ENCODE assay signal across 8 mouse cellular contexts in the genomic region with DNA sequence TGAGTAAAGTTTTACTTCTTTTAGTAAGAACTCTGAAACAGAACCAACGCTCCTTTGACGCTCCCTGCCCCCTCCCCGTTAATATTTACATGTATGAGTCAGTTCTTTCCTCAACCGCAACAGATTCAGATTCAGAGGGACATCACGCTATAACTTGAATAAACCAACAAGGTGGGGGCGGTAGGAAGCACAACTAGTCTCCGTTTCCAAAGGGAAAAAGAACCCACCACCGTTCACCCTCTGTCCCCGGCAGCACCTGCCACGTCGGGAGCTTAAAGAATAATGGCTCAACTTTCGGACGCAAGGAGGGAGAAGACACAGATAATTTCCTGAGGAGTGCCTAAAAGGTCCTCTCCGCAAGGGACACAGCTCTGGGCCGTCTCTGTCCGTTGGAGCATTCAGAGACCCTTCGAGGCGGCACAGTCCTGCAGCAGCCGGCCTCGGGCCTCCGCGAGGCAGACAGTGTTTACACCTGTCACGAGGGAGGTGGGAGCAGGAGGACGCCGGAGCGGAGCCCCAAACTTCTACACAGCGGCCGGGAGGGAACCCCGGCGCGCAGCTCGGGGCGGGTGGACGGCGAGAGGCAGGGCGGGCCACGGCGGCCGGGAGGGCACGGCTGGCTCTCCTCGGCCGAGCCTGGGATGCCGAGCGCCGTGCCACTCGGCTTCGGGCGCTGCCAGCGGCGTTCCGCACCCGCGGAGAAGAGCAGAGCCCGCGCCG. TPM values are rescaled to one million over a fixed set of nuclear protein-coding genes. Genes with fewer than 3 reads are reported as not detected.
DNase-seq lines count a peak whose midpoint lies in the region; ATAC-seq and TF ChIP-seq lines count a peak whose summit lies in the region.

No protein-coding gene starts in this region.

- no peaks in the 10 kb centered on the region for H3K36me3 ChIP-seq in forebrain, postnatal 0 days (ENCODE audit: insufficient read depth)
- no peaks in the 10 kb centered on the region for H3K36me3 ChIP-seq in hindbrain, embryonic 15.5 days
- no peaks in the 10 kb centered on the region for H3K36me3 ChIP-seq in limb, embryonic 10.5 days
- H3K36me3 ChIP-seq in small intestine, adult 2 months (ENCODE audit: control insufficient read depth, insufficient read depth, low read length): no peaks in the 10 kb centered on the region

- 3% methylated on average over 40 of the region's 56 CpGs for WGBS in forebrain, postnatal 0 days
- WGBS in hindbrain, embryonic 15.5 days: under 1% methylated on average over 56 of the region's 56 CpGs
- WGBS in limb, embryonic 10.5 days: under 1% methylated on average over 56 of the region's 56 CpGs
- 1% methylated on average over 51 of the region's 56 CpGs for WGBS in small intestine, adult 2 months

- no peak for TF ChIP-seq CTCF in bone marrow macrophage, adult 2 months (IDR thresholded peaks at IDR 0.05; ENCODE audit: low read depth, low read length)
- no peak for TF ChIP-seq CTCF in forebrain, postnatal 0 days (IDR thresholded peaks at IDR 0.05; ENCODE audit: low read depth)
- TF ChIP-seq CTCF in small intestine, adult 2 months (IDR thresholded peaks at IDR 0.05; ENCODE audit: extremely low read depth, insufficient read length, insufficient replicate concordance, low read depth, low read length): no peak

- ATAC-seq in forebrain, postnatal 0 days: no peak
- peak; percentile 52 for ATAC-seq in hindbrain, embryonic 15.5 days (ENCODE audit: low FRiP score, low read depth)

- H3K4me2 ChIP-seq in forebrain, postnatal 0 days (ENCODE audit: low read depth): peak overlapping the region; percentile 85
- peak overlapping the region; percentile 62 for H3K4me2 ChIP-seq in hindbrain, embryonic 15.5 days

- peak overlapping the region; percentile 88 for H3K9ac ChIP-seq in forebrain, postnatal 0 days
- peak overlapping the region; percentile 96 for H3K9ac ChIP-seq in hindbrain, embryonic 15.5 days

- peak overlapping the region; percentile 99 for H3K27ac ChIP-seq in bone marrow macrophage, adult 2 months (ENCODE audit: insufficient read depth, low read depth, low read length)
- peak overlapping the region; percentile 88 for H3K27ac ChIP-seq in forebrain, postnatal 0 days (ENCODE audit: low read depth, low read length)
- peak overlapping the region; percentile 96 for H3K27ac ChIP-seq in hindbrain, embryonic 15.5 days (replicated peaks)
- peak overlapping the region; percentile 92 for H3K27ac ChIP-seq in limb, embryonic 10.5 days
- H3K27ac ChIP-seq in small intestine, adult 2 months (ENCODE audit: insufficient read depth, low read depth, low read length): peak overlapping the region; percentile 89

- peak; percentile 37 to 53 for DNase-seq in adrenal gland, adult 18-20 months (ENCODE audit: low spot score in 2 of 2)
- no peak for DNase-seq in adrenal gland, adult 2 months
- no peak for DNase-seq in forebrain, postnatal 0 days
- peak; percentile 67 for DNase-seq in limb, embryonic 10.5 days (ENCODE audit: low spot score)
- peak; percentile 48 for DNase-seq in mesoderm, embryonic 11.5 days (ENCODE audit: low read depth, low spot score)

- no peaks in the 10 kb centered on the region for H3K27me3 ChIP-seq in forebrain, postnatal 0 days (ENCODE audit: insufficient read depth, low read length)
- no peaks in the 10 kb centered on the region for H3K27me3 ChIP-seq in hindbrain, embryonic 15.5 days
- H3K27me3 ChIP-seq in limb, embryonic 10.5 days (ENCODE audit: low read depth, poor library complexity, severe bottlenecking): no peaks in the 10 kb centered on the region
- no peaks in the 10 kb centered on the region for H3K27me3 ChIP-seq in small intestine, adult 2 months (ENCODE audit: control insufficient read depth, insufficient read depth, low read length)

- H3K4me3 ChIP-seq in bone marrow macrophage, adult 2 months (ENCODE audit: insufficient read depth, low read length): peak overlapping the region; percentile 73
- peak overlapping the region; percentile 97 for H3K4me3 ChIP-seq in forebrain, postnatal 0 days (ENCODE audit: low read depth, low read length)
- peak overlapping the region; percentile 99 for H3K4me3 ChIP-seq in hindbrain, embryonic 15.5 days
- peak overlapping the region; percentile 97 for H3K4me3 ChIP-seq in limb, embryonic 10.5 days
- H3K4me3 ChIP-seq in small intestine, adult 2 months (ENCODE audit: low read depth, low read length): peak overlapping the region; percentile 95

- H3K9me3 ChIP-seq in forebrain, postnatal 0 days (ENCODE audit: low read length): no peaks in the 10 kb centered on the region
- no peaks in the 10 kb centered on the region for H3K9me3 ChIP-seq in hindbrain, embryonic 15.5 days
- H3K9me3 ChIP-seq in limb, embryonic 10.5 days (replicated peaks): no peaks in the 10 kb centered on the region

- TF ChIP-seq POLR2A in bone marrow macrophage, adult 2 months (IDR thresholded peaks at IDR 0.05; ENCODE audit: borderline replicate concordance, low read depth, low read length): no peak
- TF ChIP-seq POLR2A in small intestine, adult 2 months (IDR thresholded peaks at IDR 0.05; ENCODE audit: low read depth, low read length): no peak

- peaks cover 15% of the 10 kb centered on the region for H3K4me1 ChIP-seq in bone marrow macrophage, adult 2 months (ENCODE audit: control insufficient read depth, insufficient read depth, low read length)
- H3K4me1 ChIP-seq in forebrain, postnatal 0 days (ENCODE audit: insufficient read depth): no peaks in the 10 kb centered on the region
- H3K4me1 ChIP-seq in hindbrain, embryonic 15.5 days (replicated peaks): peaks cover 8% of the 10 kb centered on the region; the same call in 1 of the 2 replicates
- 0 out of 2 replicates have a peak, but pooled peaks cover 13% of the 10 kb centered on the region for H3K4me1 ChIP-seq in limb, embryonic 10.5 days
- H3K4me1 ChIP-seq in small intestine, adult 2 months (ENCODE audit: control insufficient read depth, insufficient read depth, insufficient read length, low read length): peaks cover 2% of the 10 kb centered on the region; the same call in 1 of the 2 replicates

RNA-seq across cellular contexts. Expression of a gene that starts 0.7 kb away (rescaled TPM):
- 10 to 100 TPM; 46.0 to 56.2 TPM for total RNA-seq in adrenal gland, adult 18-20 months (2021)
- total RNA-seq in adrenal gland, adult 2 months (2021): 10 to 100 TPM; 48.9 to 63.1 TPM
- 12.1 and 24.4 TPM in 2 replicates for polyA plus RNA-seq in adrenal gland, adult 2 months (2012; rRNA removed)
- 95.8 and 117 TPM in 2 replicates for polyA plus RNA-seq in bone marrow macrophage, adult 2 months (2012; ENCODE audit: insufficient read depth, insufficient read length, missing spikeins)
- 52.9 and 73.9 TPM in 2 replicates for total RNA-seq in forebrain, postnatal 0 days (2014; rRNA removed)
- polyA plus RNA-seq in forebrain, postnatal 0 days (2015; fragmentation: Nextera tagmentation; extraction: Ambion mirVana): 17.3 and 24.2 TPM in 2 replicates
- polyA plus RNA-seq in hindbrain, embryonic 15.5 days (2015; fragmentation: Nextera tagmentation; extraction: Ambion mirVana): 32.1 and 37.1 TPM in 2 replicates
- polyA plus RNA-seq in limb, embryonic 10.5 days (2016; fragmentation: Nextera tagmentation; extraction: Ambion mirVana): 14.9 and 15.8 TPM in 2 replicates
- polyA plus RNA-seq in small intestine, adult 2 months (2012; rRNA removed): 22.4 and 48.0 TPM in 2 replicates

Comparison
In these comparisons a context has a peak if more than half of its experiments do, and no peak if none do; other contexts are left out.
1. DNase-seq: peak in adrenal gland, adult 18-20 months (2 of 2), limb, embryonic 10.5 days (single experiment) and mesoderm, embryonic 11.5 days (single experiment); none in adrenal gland, adult 2 months (single experiment) and forebrain, postnatal 0 days (single experiment).
2. Peak in every context shown above with its lines, with median percentiles within 50 percentile points of each other: H3K27ac ChIP-seq and H3K4me3 ChIP-seq.